Mouse (Mus musculus) midbrain, embryonic 14.5 days (tissue): ENCODE measurements around the gene 2410015M20Rik. TPM values are rescaled to one million over a fixed set of nuclear protein-coding genes. Genes with fewer than 3 reads are reported as not detected.

Experiments used
- ATAC-seq: fragments of 200-750 bp; cut with Nextera tagmentation; 2 replicates; pipeline ENCODE4 v1.8.0; 2017; ENCODE audit warnings: moderate number of reproducible peaks, moderate library complexity; ENCODE audit not compliant: low FRiP score, low TSS enrichment
- DNase-seq: peaks from one replicate; pipeline ENCODE4 v3.0.0-alpha.2; 2015
- H3K27ac ChIP-seq: fragments of 300-500 bp; sonication (generic); replicated peaks from 2 replicates; pipeline ENCODE4 v1.5.1; 2014; ENCODE audit warnings: mild to moderate bottlenecking, low read depth, low read length, moderate library complexity
- H3K27me3 ChIP-seq: fragments of 300-500 bp; sonication (generic); 2 replicates; pipeline ENCODE4 v1.6.1; 2014; ENCODE audit warnings: low read length, control low read depth, mixed read lengths; ENCODE audit not compliant: control insufficient read depth, insufficient read depth
- H3K36me3 ChIP-seq: fragments of 300-500 bp; sonication (generic); 2 replicates; pipeline ENCODE4 v1.6.1; 2014; ENCODE audit warnings: low read length, control low read depth; ENCODE audit not compliant: control insufficient read depth, insufficient read depth
- H3K4me1 ChIP-seq: fragments of 300-500 bp; sonication (generic); 2 replicates; pipeline ENCODE4 v1.6.1; 2014; ENCODE audit warnings: mild to moderate bottlenecking, antibody characterized with exemption, low read length, control low read depth; ENCODE audit not compliant: control insufficient read depth, insufficient read depth
- H3K4me2 ChIP-seq: fragments of 300-500 bp; sonication (generic); 2 replicates; pipeline ENCODE4 v1.6.1; 2014; ENCODE audit warnings: mild to moderate bottlenecking, low read length, moderate library complexity
- H3K4me3 ChIP-seq: fragments of 300-500 bp; sonication (generic); replicated peaks from 2 replicates; pipeline ENCODE4 v1.5.1; 2014; ENCODE audit warnings: low read depth, low read length
- H3K9ac ChIP-seq: fragments of 300-500 bp; sonication (generic); replicated peaks from 2 replicates; pipeline ENCODE4 v1.6.1; 2014; ENCODE audit warnings: mild to moderate bottlenecking, low read length, moderate library complexity
- H3K9me3 ChIP-seq: fragments of 300-500 bp; sonication (generic); 2 replicates; pipeline ENCODE4 v1.6.1; 2016; ENCODE audit warnings: low read length, control low read depth, mixed read lengths; ENCODE audit not compliant: control insufficient read depth
- WGBS: fragments of 180-500 bp; shearing (Covaris S2); extraction: QIAGEN DNeasy Blood & Tissue Kit; methylation state at CpG from one replicate; pipeline ENCODE4 v1.1.7; 2014; 5-methylcytosine and 5-hydroxymethylcytosine counted together
- polyA plus RNA-seq: library from polyadenylated mRNA; unstranded; fragments of >200 nt; fragmentation: Nextera tagmentation; extraction: Ambion mirVana; gene quantifications from 2 replicates; pipeline ENCODE4 v1.2.1, GENCODE M21; 2014

Gene 2410015M20Rik
- polyA plus RNA-seq, 1 experiment from 2014 or later = 195 TPM

DNA sequence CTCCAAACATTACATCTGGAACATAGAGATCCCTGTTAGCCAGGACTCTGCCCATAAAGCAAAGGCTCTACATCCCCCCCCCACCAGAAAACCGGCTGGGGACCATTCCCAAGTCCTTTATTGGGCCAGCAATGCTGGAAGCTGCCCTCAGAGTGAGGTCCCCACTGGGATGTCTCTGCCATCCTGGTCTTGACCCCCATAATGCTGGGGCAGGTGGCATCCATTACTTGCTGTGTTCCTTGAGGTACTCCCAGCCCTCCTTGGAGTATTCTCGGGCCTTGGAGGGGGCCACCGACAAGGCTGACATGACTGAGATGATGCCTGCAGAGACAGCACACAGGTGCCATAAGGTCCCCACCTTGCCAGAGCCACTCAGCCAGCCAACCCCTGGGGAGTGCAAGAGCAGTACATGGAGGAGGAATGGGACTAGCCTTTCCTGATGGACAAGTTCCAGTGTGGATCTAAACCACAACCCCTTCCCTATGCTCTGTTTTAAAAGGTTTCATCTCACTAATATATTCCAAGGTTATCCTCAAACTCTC is 2.0 kb downstream of the 2410015M20Rik start:
- Histone ChIP-seq H3K9ac (no peak overlapping the region), H3K4me3 (no peak overlapping the region), H3K36me3 (peaks cover 55% of the 10 kb centered on the region), H3K27ac (no peak overlapping the region), H3K4me1 (peaks cover 10% of the 10 kb centered on the region), H3K27me3 (no peaks in the 10 kb centered on the region), H3K9me3 (no peaks in the 10 kb centered on the region), H3K4me2 (no peak overlapping the region)
- ATAC-seq = no peak
- 82% methylated on average over 3 of the region's 3 CpGs for WGBS
- no peak for DNase-seq

DNA sequence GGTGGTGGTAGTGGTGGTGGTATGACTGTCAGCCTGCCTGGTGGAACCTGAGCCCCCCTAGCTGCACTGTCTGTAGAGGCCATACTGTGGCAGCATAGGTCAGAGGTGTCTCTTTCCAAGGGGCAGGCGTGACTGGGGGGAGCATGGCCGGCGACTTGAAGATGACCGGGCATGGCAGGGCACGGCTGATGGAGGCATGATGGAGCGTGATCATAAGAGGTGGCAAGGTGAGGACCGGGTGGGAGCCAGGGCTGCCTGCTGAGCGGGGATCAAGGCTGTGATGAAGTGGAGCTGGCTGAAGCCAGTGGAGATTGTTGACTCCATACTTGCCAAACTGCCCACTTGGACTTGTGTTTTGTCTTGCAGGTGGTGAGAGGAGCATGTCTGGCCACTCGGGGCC is 4.1 kb downstream of the 2410015M20Rik start:
- Histone ChIP-seq H3K4me3 (no peak overlapping the region), H3K9ac (no peak overlapping the region), H3K36me3 (peaks cover 76% of the 10 kb centered on the region), H3K27me3 (no peaks in the 10 kb centered on the region), H3K27ac (no peak overlapping the region), H3K9me3 (no peaks in the 10 kb centered on the region), H3K4me1 (peaks cover 9% of the 10 kb centered on the region), H3K4me2 (no peak overlapping the region)
- WGBS = 94% methylated on average over 9 of the region's 9 CpGs
- DNase-seq (no peak), ATAC-seq (no peak)

DNA sequence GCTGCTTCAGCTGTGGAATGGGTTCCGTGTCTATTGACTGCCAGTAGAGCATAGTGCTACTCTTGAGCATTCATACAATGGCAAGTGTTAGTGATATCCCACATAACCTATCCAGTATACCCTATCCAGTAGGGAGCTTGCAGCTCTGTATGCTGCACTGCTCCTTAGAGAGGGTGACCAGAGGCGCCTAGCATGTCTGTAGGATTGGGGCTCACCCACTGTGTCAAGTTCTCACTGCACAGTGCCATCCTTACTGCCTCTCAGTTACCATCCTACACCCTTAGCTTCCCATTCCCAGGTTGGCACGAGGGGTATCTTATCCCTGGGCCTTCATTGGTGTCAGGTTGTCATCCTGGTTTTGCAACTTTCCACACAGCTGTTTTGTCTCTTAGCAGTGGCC is 5.1 kb downstream of the 2410015M20Rik start:
- Histone ChIP-seq H3K4me2 (no peak overlapping the region), H3K9me3 (no peaks in the 10 kb centered on the region), H3K4me3 (no peak overlapping the region), H3K27me3 (no peaks in the 10 kb centered on the region), H3K4me1 (peaks cover 5% of the 10 kb centered on the region), H3K27ac (no peak overlapping the region), H3K9ac (no peak overlapping the region), H3K36me3 (peaks cover 86% of the 10 kb centered on the region)
- no peak for DNase-seq
- no peak for ATAC-seq
- WGBS = 98% methylated on average over 3 of the region's 3 CpGs

DNA sequence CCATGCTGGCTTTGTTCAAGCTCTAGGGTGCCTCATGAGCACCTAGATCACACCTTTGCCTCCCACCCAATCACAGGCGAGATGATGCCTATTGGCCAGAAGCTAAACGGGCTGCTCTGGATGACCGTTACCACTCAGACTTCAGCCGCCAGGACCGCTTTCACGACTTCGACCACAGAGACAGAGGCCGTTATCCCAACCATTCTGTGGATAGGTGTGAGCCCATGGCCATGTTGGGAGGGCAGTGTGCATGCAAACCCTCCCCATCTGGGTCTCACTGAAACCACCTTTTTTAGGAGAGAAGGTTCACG is 5.5 kb downstream of the 2410015M20Rik start:
- WGBS = 90% methylated on average over 9 of the region's 9 CpGs
- DNase-seq = no peak
- H3K9ac ChIP-seq = no peak overlapping the region
- no peak overlapping the region for H3K27ac ChIP-seq
- ATAC-seq = no peak
- no peak overlapping the region for H3K4me2 ChIP-seq
- H3K36me3 ChIP-seq = peaks cover 88% of the 10 kb centered on the region
- no peaks in the 10 kb centered on the region for H3K27me3 ChIP-seq
- peaks cover 5% of the 10 kb centered on the region for H3K4me1 ChIP-seq
- no peaks in the 10 kb centered on the region for H3K9me3 ChIP-seq
- H3K4me3 ChIP-seq = no peak overlapping the region

DNA sequence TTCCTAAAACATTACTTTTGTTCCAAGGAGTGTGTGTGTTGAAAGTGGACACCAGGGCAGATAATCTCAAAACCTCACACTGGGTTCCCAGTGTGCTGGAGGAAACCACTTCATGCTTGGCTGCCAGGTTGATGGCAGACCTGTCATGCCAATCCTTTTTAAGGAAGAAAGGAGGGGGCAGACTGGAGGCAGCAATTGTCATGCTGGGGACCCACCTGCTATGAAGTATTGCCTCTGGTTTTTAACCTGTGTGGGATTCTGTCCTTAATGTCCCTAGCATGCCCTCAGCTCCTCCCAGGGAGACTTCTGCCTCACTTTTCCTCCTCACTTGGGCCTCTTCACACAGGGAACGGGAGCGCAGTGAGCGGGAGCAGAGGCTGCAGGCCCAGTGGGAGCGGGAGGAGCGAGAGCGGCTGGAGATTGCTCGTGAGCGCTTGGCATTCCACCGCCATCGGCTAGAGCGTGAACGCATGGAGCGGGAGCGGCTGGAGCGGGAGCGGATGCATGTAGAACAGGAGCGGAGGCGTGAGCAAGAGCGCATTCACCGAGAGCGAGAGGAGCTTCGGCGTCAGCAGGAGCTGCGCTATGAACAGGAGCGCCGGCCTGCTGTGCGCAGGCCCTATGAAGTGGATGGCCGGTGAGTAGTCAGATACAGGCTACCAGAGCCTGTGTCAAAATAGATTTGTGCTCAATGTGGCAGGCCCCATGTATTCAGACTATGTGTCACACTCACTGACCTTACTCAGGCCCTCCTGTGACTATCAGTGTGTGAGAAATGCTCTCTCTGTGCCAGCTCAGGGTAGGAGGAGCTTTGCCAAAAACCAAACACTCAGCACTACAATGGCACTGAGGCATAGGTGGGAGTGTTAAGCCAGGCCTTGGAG is 6.1 kb downstream of the 2410015M20Rik start:
- Histone ChIP-seq H3K9me3 (no peaks in the 10 kb centered on the region), H3K4me1 (no peaks in the 10 kb centered on the region; the same call in 1 of the 2 replicates), H3K9ac (no peak overlapping the region), H3K4me2 (no peak overlapping the region), H3K27me3 (no peaks in the 10 kb centered on the region), H3K4me3 (no peak overlapping the region), H3K27ac (no peak overlapping the region), H3K36me3 (peaks cover 88% of the 10 kb centered on the region)
- DNase-seq (no peak), ATAC-seq (no peak)
- 93% methylated on average over 28 of the region's 28 CpGs for WGBS

DNA sequence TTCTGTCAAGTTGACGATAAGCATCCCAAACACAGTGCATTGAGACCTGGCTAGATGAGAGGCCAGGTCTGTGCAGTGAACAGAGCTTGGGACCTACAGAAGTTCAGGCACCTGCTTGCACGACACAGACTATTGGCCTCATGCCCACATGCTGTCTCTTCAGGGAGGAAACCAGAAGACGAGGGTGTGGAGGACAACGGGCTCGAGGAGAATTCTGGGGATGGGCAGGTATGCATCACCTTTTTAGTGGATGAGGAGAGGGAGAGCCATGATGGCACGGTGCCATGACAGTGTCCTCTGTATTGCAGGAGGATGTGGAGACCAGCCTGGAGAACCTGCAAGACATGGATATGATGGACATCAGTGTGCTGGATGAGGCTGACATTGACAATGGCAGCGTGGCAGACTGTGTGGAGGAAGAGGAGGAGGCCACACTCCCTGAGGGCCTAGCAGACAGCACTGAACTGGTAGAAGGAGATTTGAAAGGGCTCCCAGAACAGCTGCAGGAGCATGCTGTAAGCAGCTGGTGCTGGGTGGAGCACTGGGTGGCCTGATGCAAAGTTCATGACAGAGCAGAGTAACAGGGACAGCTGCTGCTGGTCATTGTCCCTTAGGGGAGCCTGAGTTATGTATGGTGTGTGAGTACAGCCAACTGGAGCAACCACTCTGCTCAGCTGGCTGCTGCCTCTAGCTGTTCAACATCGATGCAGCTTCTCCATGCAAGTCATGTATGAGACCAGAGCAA is 15.9 kb downstream of the 2410015M20Rik start:
- no peak overlapping the region for H3K4me2 ChIP-seq
- H3K27ac ChIP-seq = no peak overlapping the region
- no peaks in the 10 kb centered on the region for H3K9me3 ChIP-seq
- WGBS = 92% methylated on average over 8 of the region's 8 CpGs
- DNase-seq = no peak
- H3K36me3 ChIP-seq = peaks cover 94% of the 10 kb centered on the region
- H3K4me3 ChIP-seq = no peak overlapping the region
- no peak for ATAC-seq
- no peaks in the 10 kb centered on the region for H3K27me3 ChIP-seq
- H3K4me1 ChIP-seq = no peaks in the 10 kb centered on the region
- no peak overlapping the region for H3K9ac ChIP-seq

DNA sequence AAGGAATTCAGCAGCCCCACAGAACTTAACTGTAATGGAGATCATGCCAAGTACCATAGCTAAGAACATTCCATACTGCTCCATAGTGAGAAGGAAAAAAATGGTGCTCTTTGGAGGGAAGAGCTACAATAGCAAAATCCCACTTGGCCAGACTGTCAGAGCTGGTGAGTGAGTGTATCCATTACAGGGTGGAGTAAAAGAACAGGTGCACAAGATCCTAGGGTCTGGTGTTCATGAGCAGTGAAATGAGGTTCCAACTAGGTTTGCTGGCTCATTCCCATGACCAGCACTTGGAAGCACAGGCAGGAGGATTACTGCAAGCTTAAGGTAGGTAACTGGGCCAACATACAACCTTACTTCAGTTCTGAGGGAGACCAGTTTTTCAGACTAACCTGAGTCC is 17.0 kb downstream of the 2410015M20Rik start:
- no peak for ATAC-seq
- H3K4me2 ChIP-seq = no peak overlapping the region
- no peak for DNase-seq
- no peaks in the 10 kb centered on the region; the same call in none of the 2 replicates for H3K4me1 ChIP-seq
- H3K4me3 ChIP-seq = no peak overlapping the region
- no peak overlapping the region for H3K9ac ChIP-seq
- no peak overlapping the region for H3K27ac ChIP-seq
- H3K36me3 ChIP-seq = peaks cover 98% of the 10 kb centered on the region
- H3K9me3 ChIP-seq = no peaks in the 10 kb centered on the region
- no peaks in the 10 kb centered on the region for H3K27me3 ChIP-seq

DNA sequence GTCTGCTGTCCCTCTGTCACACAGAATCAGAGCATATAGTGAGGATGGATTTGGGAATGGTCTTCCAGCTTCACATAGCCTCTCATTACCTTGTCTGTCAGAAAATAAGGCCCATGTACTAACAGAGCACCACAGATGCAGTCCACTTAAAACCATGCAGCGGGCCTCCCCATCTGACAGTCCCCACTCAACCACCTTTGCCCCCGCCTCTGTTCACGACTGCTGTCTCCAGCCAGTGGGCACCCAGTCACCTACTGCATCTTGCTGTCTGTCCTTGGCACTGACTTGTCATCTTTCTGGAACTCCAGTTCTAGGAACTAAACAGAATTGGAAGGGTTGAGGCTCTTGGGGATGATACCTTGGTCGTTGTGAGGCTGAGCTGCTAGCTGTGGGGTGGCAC is 20.6 kb downstream of the 2410015M20Rik start:
- H3K9me3 ChIP-seq = no peaks in the 10 kb centered on the region
- H3K4me1 ChIP-seq = peaks cover 18% of the 10 kb centered on the region
- no peak overlapping the region for H3K4me3 ChIP-seq
- peaks cover 75% of the 10 kb centered on the region for H3K36me3 ChIP-seq
- no peaks in the 10 kb centered on the region for H3K27me3 ChIP-seq
- DNase-seq (no peak), ATAC-seq (no peak)
- H3K9ac ChIP-seq = no peak overlapping the region
- H3K4me2 ChIP-seq = no peak overlapping the region
- 92% methylated on average over 4 of the region's 4 CpGs for WGBS
- H3K27ac ChIP-seq = no peak overlapping the region
